Mouse (Mus musculus): ENCODE measurements around the gene Cfap44. TPM values are rescaled to one million over a fixed set of nuclear protein-coding genes. Genes with fewer than 3 reads are reported as not detected.
"Not testable (repeated sequence)": the region's sequence is repeated elsewhere in the genome, so short reads cannot be mapped to it uniquely, and the experiment has no call there.

Cfap44 gene
- polyA plus RNA-seq, 1 experiment from 2014 or later: 0.74 TPM

- Histone ChIP-seq H3K9ac (replicated peaks; ENCODE audit: low read length) (no peak overlapping the region), H3K4me3 (ENCODE audit: low read length) (no peak overlapping the region), H3K36me3 (ENCODE audit: insufficient read depth, low read length) (no peaks in the 10 kb centered on the region), H3K4me1 (ENCODE audit: insufficient read depth, low read length) (no peaks in the 10 kb centered on the region), H3K27me3 (ENCODE audit: insufficient read depth, low read length) (no peaks in the 10 kb centered on the region), H3K27ac (ENCODE audit: low read length) (no peak overlapping the region), H3K4me2 (replicated peaks; ENCODE audit: low read depth, low read length) (no peak overlapping the region), H3K9me3 (ENCODE audit: low read length) (no peaks in the 10 kb centered on the region)
- no peak for ATAC-seq (ENCODE audit: low FRiP score, low TSS enrichment)
- 86% methylated on average over 8 of the region's 8 CpGs for WGBS
These were observed 27.1 kb downstream of the Cfap44 start for GRCm38 (mm10) chr16:44421735-44422134.

DNA sequence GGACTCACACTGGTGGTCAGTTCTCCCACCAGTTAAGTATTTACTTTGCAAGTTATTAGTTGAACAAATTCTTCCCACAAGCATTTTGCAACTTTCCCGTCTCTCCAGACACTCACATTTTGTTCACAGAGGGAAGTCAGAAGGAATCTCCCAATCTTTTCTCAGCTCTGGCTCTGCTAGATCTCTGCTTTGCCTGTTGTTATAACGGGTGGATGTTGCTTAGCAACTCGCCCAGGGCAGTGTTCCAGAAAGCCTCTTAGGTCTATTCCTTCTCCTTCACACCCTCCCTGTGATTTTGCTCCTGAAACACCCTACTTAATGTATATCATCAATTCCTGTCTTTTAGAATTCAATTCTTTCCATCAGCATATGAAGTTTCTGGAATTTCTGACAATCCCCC, 28.9 kb downstream of the Cfap44 start:
- WGBS: 44% methylated on average over 3 of the region's 3 CpGs
- no peaks in the 10 kb centered on the region for H3K36me3 ChIP-seq (ENCODE audit: insufficient read depth, low read length)
- no peaks in the 10 kb centered on the region for H3K9me3 ChIP-seq (ENCODE audit: low read length)
- H3K9ac ChIP-seq (replicated peaks; ENCODE audit: low read length): no peak overlapping the region
- no peak overlapping the region for H3K27ac ChIP-seq (ENCODE audit: low read length)
- H3K4me2 ChIP-seq (replicated peaks; ENCODE audit: low read depth, low read length): no peak overlapping the region
- no peaks in the 10 kb centered on the region for H3K4me1 ChIP-seq (ENCODE audit: insufficient read depth, low read length)
- no peak overlapping the region for H3K4me3 ChIP-seq (ENCODE audit: low read length)
- H3K27me3 ChIP-seq (ENCODE audit: insufficient read depth, low read length): no peaks in the 10 kb centered on the region
- ATAC-seq (ENCODE audit: low FRiP score, low TSS enrichment): no peak

- H3K4me3 ChIP-seq (ENCODE audit: low read length): no peak overlapping the region
- WGBS: 76% methylated on average over 5 of the region's 5 CpGs
- H3K36me3 ChIP-seq (ENCODE audit: insufficient read depth, low read length): no peaks in the 10 kb centered on the region
- H3K4me1 ChIP-seq (ENCODE audit: insufficient read depth, low read length): no peaks in the 10 kb centered on the region
- H3K9me3 ChIP-seq (ENCODE audit: low read length): no peaks in the 10 kb centered on the region
- H3K4me2 ChIP-seq (replicated peaks; ENCODE audit: low read depth, low read length): no peak overlapping the region
- no peaks in the 10 kb centered on the region for H3K27me3 ChIP-seq (ENCODE audit: insufficient read depth, low read length)
- H3K27ac ChIP-seq (ENCODE audit: low read length): no peak overlapping the region
- ATAC-seq (ENCODE audit: low FRiP score, low TSS enrichment): no peak
- no peak overlapping the region for H3K9ac ChIP-seq (replicated peaks; ENCODE audit: low read length)
These were observed 33.9 kb downstream of the Cfap44 start for GRCm38 (mm10) chr16:44428456-44428855.

DNA sequence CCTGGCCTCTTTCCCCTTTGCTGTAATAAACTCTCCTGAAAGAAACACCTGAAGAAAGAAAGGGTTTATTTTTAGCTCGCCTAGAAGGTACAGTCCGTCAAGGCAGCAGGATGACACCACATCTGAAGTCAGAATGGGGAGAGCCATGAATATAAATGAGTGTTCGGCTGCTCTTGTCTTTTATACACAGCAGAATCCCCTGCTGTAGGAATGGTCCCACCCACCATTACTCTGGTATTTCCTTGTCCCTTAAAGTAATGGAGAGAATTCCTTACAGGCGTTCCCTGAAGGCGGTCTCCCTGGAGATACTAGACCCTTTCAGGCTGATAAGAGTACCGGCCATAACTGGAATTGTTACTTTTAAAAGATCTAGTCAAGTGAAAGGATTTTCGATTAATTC, 35.4 kb downstream of the Cfap44 start:
- WGBS: 70% methylated on average over 7 of the region's 7 CpGs
- no peak for ATAC-seq (ENCODE audit: low FRiP score, low TSS enrichment)
- Histone ChIP-seq H3K4me2 (replicated peaks; ENCODE audit: low read depth, low read length) (no peak overlapping the region), H3K27ac (ENCODE audit: low read length) (no peak overlapping the region), H3K4me1 (ENCODE audit: insufficient read depth, low read length) (no peaks in the 10 kb centered on the region), H3K9ac (replicated peaks; ENCODE audit: low read length) (no peak overlapping the region), H3K36me3 (ENCODE audit: insufficient read depth, low read length) (no peaks in the 10 kb centered on the region), H3K27me3 (ENCODE audit: insufficient read depth, low read length) (no peaks in the 10 kb centered on the region), H3K4me3 (ENCODE audit: low read length) (no peak overlapping the region), H3K9me3 (ENCODE audit: low read length) (no peaks in the 10 kb centered on the region)

- Histone ChIP-seq H3K27ac (ENCODE audit: low read length) (no peak overlapping the region), H3K4me2 (replicated peaks; ENCODE audit: low read depth, low read length) (no peak overlapping the region), H3K4me1 (ENCODE audit: insufficient read depth, low read length) (no peaks in the 10 kb centered on the region), H3K9me3 (ENCODE audit: low read length) (no peaks in the 10 kb centered on the region), H3K9ac (replicated peaks; ENCODE audit: low read length) (no peak overlapping the region), H3K36me3 (ENCODE audit: insufficient read depth, low read length) (no peaks in the 10 kb centered on the region), H3K4me3 (ENCODE audit: low read length) (no peak overlapping the region), H3K27me3 (ENCODE audit: insufficient read depth, low read length) (no peaks in the 10 kb centered on the region)
- WGBS: 83% methylated on average over 7 of the region's 7 CpGs
- no peak for ATAC-seq (ENCODE audit: low FRiP score, low TSS enrichment)
These were observed 40.3 kb downstream of the Cfap44 start for GRCm38 (mm10) chr16:44434931-44435330.

DNA sequence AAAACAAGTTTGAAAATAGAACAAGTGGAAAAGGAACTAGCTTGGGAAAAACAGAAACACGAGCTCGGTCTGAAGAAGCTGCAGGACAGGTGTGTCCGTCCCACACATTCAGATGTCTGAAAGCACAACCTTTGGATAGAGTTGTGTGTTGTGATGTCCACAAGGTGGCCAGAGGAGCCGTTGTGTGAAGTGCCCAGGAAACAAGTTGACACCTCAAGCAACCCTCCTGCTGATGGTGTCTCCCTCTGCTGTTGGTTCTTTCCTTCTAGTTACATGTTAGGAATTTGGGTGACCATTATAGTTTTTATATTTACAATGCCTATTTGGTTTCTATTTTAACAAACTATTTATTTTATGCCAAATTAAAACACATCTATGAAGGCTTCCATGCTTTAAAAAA, 40.9 kb downstream of the Cfap44 start:
- H3K9me3 ChIP-seq (ENCODE audit: low read length): no peaks in the 10 kb centered on the region
- no peak overlapping the region for H3K9ac ChIP-seq (replicated peaks; ENCODE audit: low read length)
- 71% methylated on average over 4 of the region's 4 CpGs for WGBS
- ATAC-seq (ENCODE audit: low FRiP score, low TSS enrichment): no peak
- no peaks in the 10 kb centered on the region for H3K36me3 ChIP-seq (ENCODE audit: insufficient read depth, low read length)
- no peaks in the 10 kb centered on the region for H3K27me3 ChIP-seq (ENCODE audit: insufficient read depth, low read length)
- no peak overlapping the region for H3K27ac ChIP-seq (ENCODE audit: low read length)
- no peaks in the 10 kb centered on the region for H3K4me1 ChIP-seq (ENCODE audit: insufficient read depth, low read length)
- no peak overlapping the region for H3K4me3 ChIP-seq (ENCODE audit: low read length)
- no peak overlapping the region for H3K4me2 ChIP-seq (replicated peaks; ENCODE audit: low read depth, low read length)

DNA sequence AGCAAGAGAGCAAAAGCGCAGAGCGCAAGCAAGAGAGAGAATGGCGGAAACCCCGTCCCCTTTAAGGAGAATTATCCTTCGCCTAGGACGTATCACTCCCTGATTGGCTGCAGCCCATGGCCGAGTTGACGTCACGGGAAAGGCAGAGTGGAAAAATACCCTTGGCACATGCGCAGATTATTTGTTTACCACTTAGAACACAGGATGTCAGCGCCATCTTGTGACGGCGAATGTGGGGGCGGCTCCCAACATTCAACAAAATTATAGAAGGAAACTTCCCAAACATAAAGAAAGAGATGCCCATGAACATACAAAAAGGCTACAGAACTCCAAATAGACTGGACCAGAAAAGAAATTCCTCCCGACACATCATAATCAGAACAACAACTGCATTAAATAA, 47.3 kb downstream of the Cfap44 start:
- not testable (repeated sequence) for H3K4me2 ChIP-seq (replicated peaks; ENCODE audit: low read depth, low read length); H3K4me1 ChIP-seq (ENCODE audit: insufficient read depth, low read length); H3K9ac ChIP-seq (replicated peaks; ENCODE audit: low read length); H3K27ac ChIP-seq (ENCODE audit: low read length); H3K27me3 ChIP-seq (ENCODE audit: insufficient read depth, low read length); H3K36me3 ChIP-seq (ENCODE audit: insufficient read depth, low read length); ATAC-seq (ENCODE audit: low FRiP score, low TSS enrichment); H3K9me3 ChIP-seq (ENCODE audit: low read length); H3K4me3 ChIP-seq (ENCODE audit: low read length)
- 95% methylated on average over 15 of the region's 15 CpGs for WGBS

DNA sequence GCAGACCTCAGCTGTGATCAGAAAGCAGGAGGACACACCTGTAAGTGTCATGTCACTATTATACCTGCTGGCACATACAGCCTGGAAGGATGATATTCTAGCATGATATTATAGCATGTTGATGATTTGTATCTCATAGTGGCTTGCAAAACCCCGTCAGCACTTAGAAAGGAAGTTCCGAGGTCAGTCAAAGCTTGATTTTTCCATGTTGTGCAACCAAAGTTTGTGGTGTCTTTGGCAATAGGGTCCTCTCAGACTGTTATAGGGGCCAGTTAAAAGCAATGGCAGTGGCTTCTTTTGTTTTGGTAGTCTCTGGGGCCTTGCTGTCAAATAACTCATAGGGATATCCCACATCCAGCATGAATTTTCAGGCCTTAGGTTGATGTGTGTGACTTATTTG, 63.3 kb downstream of the Cfap44 start:
- H3K27ac ChIP-seq (ENCODE audit: low read length): no peak overlapping the region
- H3K4me2 ChIP-seq (replicated peaks; ENCODE audit: low read depth, low read length): no peak overlapping the region
- H3K4me3 ChIP-seq (ENCODE audit: low read length): no peak overlapping the region
- 86% methylated on average over 2 of the region's 2 CpGs for WGBS
- H3K27me3 ChIP-seq (ENCODE audit: insufficient read depth, low read length): no peaks in the 10 kb centered on the region
- no peaks in the 10 kb centered on the region for H3K36me3 ChIP-seq (ENCODE audit: insufficient read depth, low read length)
- no peak for ATAC-seq (ENCODE audit: low FRiP score, low TSS enrichment)
- no peaks in the 10 kb centered on the region for H3K4me1 ChIP-seq (ENCODE audit: insufficient read depth, low read length)
- H3K9me3 ChIP-seq (ENCODE audit: low read length): no peaks in the 10 kb centered on the region
- no peak overlapping the region for H3K9ac ChIP-seq (replicated peaks; ENCODE audit: low read length)

DNA sequence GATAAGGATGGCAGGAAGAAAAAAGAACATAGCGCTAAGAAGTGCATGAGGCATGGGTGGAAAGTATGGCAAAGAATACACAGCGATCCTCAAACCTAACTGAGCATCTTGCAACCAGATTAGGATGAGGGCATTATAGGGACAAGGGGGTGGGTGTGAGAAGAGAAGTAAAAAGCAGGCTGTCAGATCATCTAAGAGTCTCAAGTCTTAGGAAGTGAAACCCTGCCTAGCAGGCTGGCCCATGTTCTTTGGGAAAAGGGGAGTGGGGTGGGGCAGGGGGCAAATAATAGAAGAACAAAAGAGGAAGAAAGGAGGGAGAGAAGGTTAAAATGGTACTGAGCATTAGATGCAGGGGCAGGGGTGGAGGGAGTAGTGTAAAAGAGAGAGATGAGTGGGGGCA, 64.2 kb downstream of the Cfap44 start:
- Histone ChIP-seq H3K4me2 (replicated peaks; ENCODE audit: low read depth, low read length) (no peak overlapping the region), H3K4me3 (ENCODE audit: low read length) (no peak overlapping the region), H3K9ac (replicated peaks; ENCODE audit: low read length) (no peak overlapping the region), H3K27ac (ENCODE audit: low read length) (no peak overlapping the region), H3K4me1 (ENCODE audit: insufficient read depth, low read length) (no peaks in the 10 kb centered on the region), H3K9me3 (ENCODE audit: low read length) (no peaks in the 10 kb centered on the region), H3K27me3 (ENCODE audit: insufficient read depth, low read length) (no peaks in the 10 kb centered on the region), H3K36me3 (ENCODE audit: insufficient read depth, low read length) (no peaks in the 10 kb centered on the region)
- 81% methylated on average over 2 of the region's 2 CpGs for WGBS
- ATAC-seq (ENCODE audit: low FRiP score, low TSS enrichment): no peak

GRCm38 (mm10) chr16:44460922-44461321, 66.3 kb downstream of the Cfap44 start:
- Histone ChIP-seq H3K4me2 (replicated peaks; ENCODE audit: low read depth, low read length) (no peak overlapping the region), H3K9me3 (ENCODE audit: low read length) (no peaks in the 10 kb centered on the region), H3K27me3 (ENCODE audit: insufficient read depth, low read length) (no peaks in the 10 kb centered on the region), H3K27ac (ENCODE audit: low read length) (no peak overlapping the region), H3K4me1 (ENCODE audit: insufficient read depth, low read length) (no peaks in the 10 kb centered on the region), H3K4me3 (ENCODE audit: low read length) (no peak overlapping the region), H3K36me3 (ENCODE audit: insufficient read depth, low read length) (no peaks in the 10 kb centered on the region), H3K9ac (replicated peaks; ENCODE audit: low read length) (no peak overlapping the region)
- ATAC-seq (ENCODE audit: low FRiP score, low TSS enrichment): no peak
- WGBS: 76% methylated on average over 5 of the region's 5 CpGs

GRCm38 (mm10) chr16:44475281-44475680, 80.7 kb downstream of the Cfap44 start:
- ATAC-seq (ENCODE audit: low FRiP score, low TSS enrichment): no peak

More at GRCm38 (mm10) chr16:44475281-44475680, 80.7 kb downstream of the Cfap44 start:
- H3K27ac ChIP-seq (ENCODE audit: low read length): no peak overlapping the region
- 0 out of 2 replicates have a peak, but pooled peaks cover 2% of the 10 kb centered on the region for H3K9me3 ChIP-seq (ENCODE audit: low read length)
- 89% methylated on average over 14 of the region's 14 CpGs for WGBS
- H3K4me3 ChIP-seq (ENCODE audit: low read length): no peak overlapping the region
- H3K27me3 ChIP-seq (ENCODE audit: insufficient read depth, low read length): no peaks in the 10 kb centered on the region
- no peaks in the 10 kb centered on the region for H3K36me3 ChIP-seq (ENCODE audit: insufficient read depth, low read length)
- H3K9ac ChIP-seq (replicated peaks; ENCODE audit: low read length): no peak overlapping the region
- no peak overlapping the region for H3K4me2 ChIP-seq (replicated peaks; ENCODE audit: low read depth, low read length)
- H3K4me1 ChIP-seq (ENCODE audit: insufficient read depth, low read length): no peaks in the 10 kb centered on the region
